Mouse (Mus musculus) hindbrain, embryonic 12.5 days (tissue): ENCODE data around the gene Gm867. TPM values are rescaled to one million over a fixed set of nuclear protein-coding genes. Genes with fewer than 3 reads are reported as not detected.

Experiments
- ATAC-seq: fragments of 200-750 bp; cut with Nextera tagmentation; 2 replicates; pipeline ENCODE4 v1.8.0; 2017; ENCODE audit warnings: moderate TSS enrichment; ENCODE audit not compliant: low FRiP score
- H3K27ac ChIP-seq: fragments of 300-500 bp; sonication (generic); 2 replicates; pipeline ENCODE4 v1.5.1; 2016; ENCODE audit warnings: mild to moderate bottlenecking
- H3K27me3 ChIP-seq: fragments of 300-500 bp; sonication (generic); 2 replicates; pipeline ENCODE4 v1.6.1; 2016; ENCODE audit warnings: mild to moderate bottlenecking
- H3K36me3 ChIP-seq: fragments of 300-500 bp; sonication (generic); 2 replicates; pipeline ENCODE4 v1.6.1; 2016; ENCODE audit warnings: mild to moderate bottlenecking
- H3K4me1 ChIP-seq: fragments of 300-500 bp; sonication (generic); 2 replicates; pipeline ENCODE4 v1.6.1; 2016
- H3K4me2 ChIP-seq: fragments of 300-500 bp; sonication (generic); replicated peaks from 2 replicates; pipeline ENCODE4 v1.6.1; 2016; ENCODE audit warnings: mild to moderate bottlenecking
- H3K4me3 ChIP-seq: fragments of 300-500 bp; sonication (generic); 2 replicates; pipeline ENCODE4 v1.5.1; 2016; ENCODE audit warnings: mild to moderate bottlenecking
- H3K9ac ChIP-seq: fragments of 300-500 bp; sonication (generic); 2 replicates; pipeline ENCODE4 v1.6.1; 2016; ENCODE audit warnings: mild to moderate bottlenecking, moderate library complexity
- H3K9me3 ChIP-seq: fragments of 300-500 bp; sonication (generic); replicated peaks from 2 replicates; pipeline ENCODE4 v1.6.1; 2016; ENCODE audit warnings: mild to moderate bottlenecking
- WGBS: fragments of 180-500 bp; shearing (Covaris S2); methylation state at CpG from one replicate; pipeline ENCODE4 v1.1.7; 2016; 5-methylcytosine and 5-hydroxymethylcytosine counted together
- polyA plus RNA-seq: library from polyadenylated mRNA; unstranded; fragments of >200 nt; fragmentation: Nextera tagmentation; extraction: Ambion mirVana; gene quantifications from 2 replicates; pipeline ENCODE4 v1.2.1, GENCODE M21; 2016

Gene Gm867
- polyA plus RNA-seq, 1 experiment from 2014 or later: 1.5 TPM

- Histone ChIP-seq H3K36me3 (no peaks in the 10 kb centered on the region), H3K27ac (peak overlapping the region; percentile 57), H3K4me1 (peaks cover 47% of the 10 kb centered on the region), H3K9ac (peak overlapping the region; percentile 84), H3K27me3 (peaks cover 63% of the 10 kb centered on the region), H3K4me2 (peak overlapping the region; percentile 98), H3K4me3 (peak overlapping the region; percentile 57), H3K9me3 (no peaks in the 10 kb centered on the region)
- ATAC-seq: peak; percentile 50
- under 1% methylated on average over 44 of the region's 44 CpGs for WGBS
Measured at GRCm38 (mm10) chr10:75932081-75932678, 8.3 kb downstream of the Gm867 start.

GRCm38 (mm10) chr10:75931311-75931710 is 9.2 kb downstream of the Gm867 start:
- Histone ChIP-seq H3K9ac (peak overlapping the region; percentile 84), H3K36me3 (peaks cover 2% of the 10 kb centered on the region; the same call in 1 of the 2 replicates), H3K27ac (no peak overlapping the region), H3K27me3 (peaks cover 55% of the 10 kb centered on the region), H3K4me1 (peaks cover 46% of the 10 kb centered on the region), H3K4me3 (peak overlapping the region; percentile 57), H3K4me2 (peak overlapping the region; percentile 98), H3K9me3 (no peaks in the 10 kb centered on the region)
- 27% methylated on average over 7 of the region's 7 CpGs for WGBS
- no peak for ATAC-seq

GRCm38 (mm10) chr10:75930304-75930703 is 10.2 kb downstream of the Gm867 start:
- H3K4me3 ChIP-seq: no peak overlapping the region
- peak overlapping the region; percentile 98 for H3K4me2 ChIP-seq
- no peak overlapping the region for H3K9ac ChIP-seq
- H3K9me3 ChIP-seq: no peaks in the 10 kb centered on the region
- H3K36me3 ChIP-seq: peaks cover 11% of the 10 kb centered on the region; the same call in 1 of the 2 replicates
- peaks cover 38% of the 10 kb centered on the region for H3K4me1 ChIP-seq
- peaks cover 46% of the 10 kb centered on the region for H3K27me3 ChIP-seq
- H3K27ac ChIP-seq: no peak overlapping the region
- WGBS: 21% methylated on average over 6 of the region's 6 CpGs
- no peak for ATAC-seq

GRCm38 (mm10) chr10:75926396-75926795 is 14.1 kb downstream of the Gm867 start:
- no peaks in the 10 kb centered on the region for H3K9me3 ChIP-seq
- ATAC-seq: no peak
- peaks cover 32% of the 10 kb centered on the region for H3K4me1 ChIP-seq
- H3K9ac ChIP-seq: no peak overlapping the region
- no peak overlapping the region for H3K4me2 ChIP-seq
- no peak overlapping the region for H3K27ac ChIP-seq
- H3K27me3 ChIP-seq: peaks cover 13% of the 10 kb centered on the region
- H3K36me3 ChIP-seq: peaks cover 16% of the 10 kb centered on the region; the same call in 1 of the 2 replicates
- H3K4me3 ChIP-seq: no peak overlapping the region
- 74% methylated on average over 13 of the region's 13 CpGs for WGBS

GRCm38 (mm10) chr10:75924324-75924723 is 16.1 kb downstream of the Gm867 start:
- Histone ChIP-seq H3K4me3 (no peak overlapping the region), H3K9me3 (no peaks in the 10 kb centered on the region), H3K27ac (no peak overlapping the region), H3K4me2 (no peak overlapping the region), H3K27me3 (no peaks in the 10 kb centered on the region), H3K9ac (no peak overlapping the region), H3K4me1 (peaks cover 26% of the 10 kb centered on the region), H3K36me3 (peaks cover 16% of the 10 kb centered on the region; the same call in 1 of the 2 replicates)
- 54% methylated on average over 2 of the region's 2 CpGs for WGBS
- no peak for ATAC-seq

- ATAC-seq: peak; percentile 44
- Histone ChIP-seq H3K27ac (peak overlapping the region; percentile 98), H3K36me3 (peaks cover 19% of the 10 kb centered on the region), H3K4me2 (peak overlapping the region; percentile 78), H3K27me3 (no peaks in the 10 kb centered on the region), H3K4me1 (peaks cover 41% of the 10 kb centered on the region), H3K9me3 (no peaks in the 10 kb centered on the region), H3K9ac (peak overlapping the region; percentile 90), H3K4me3 (peak overlapping the region; percentile 73)
- WGBS: 5% methylated on average over 22 of the region's 22 CpGs
Measured at GRCm38 (mm10) chr10:75921726-75922560, 18.5 kb downstream of the Gm867 start.

- Histone ChIP-seq H3K4me3 (peak within 1 kb of the TSS; percentile 73), H3K4me1 (peaks cover 41% of the 10 kb centered on the region), H3K9ac (peak within 1 kb of the TSS; percentile 90), H3K27me3 (no peaks in the 10 kb centered on the region), H3K9me3 (no peaks in the 10 kb centered on the region), H3K36me3 (peaks cover 19% of the 10 kb centered on the region), H3K4me2 (peak within 1 kb of the TSS; percentile 78), H3K27ac (peak within 1 kb of the TSS; percentile 98)
- 0% methylated on average over 75 of the region's 76 CpGs for WGBS
- ATAC-seq: peak; percentile 90
Measured at GRCm38 (mm10) chr10:75921026-75921725, 19.3 kb downstream of the Gm867 start, which contains the start of gene Smarcb1. Smarcb1 (minus strand) TSS chr10:75921617.

- Histone ChIP-seq H3K4me3 (no peak overlapping the region), H3K9me3 (no peaks in the 10 kb centered on the region), H3K4me2 (peak overlapping the region; percentile 78), H3K36me3 (peaks cover 30% of the 10 kb centered on the region), H3K4me1 (peaks cover 43% of the 10 kb centered on the region), H3K27ac (peak overlapping the region; percentile 66), H3K27me3 (no peaks in the 10 kb centered on the region), H3K9ac (no peak overlapping the region)
- 84% methylated on average over 5 of the region's 5 CpGs for WGBS
- no peak for ATAC-seq
Measured at GRCm38 (mm10) chr10:75919026-75919425, 21.4 kb downstream of the Gm867 start.

- WGBS: 70% methylated on average over 8 of the region's 8 CpGs
- no peak overlapping the region for H3K9ac ChIP-seq
- no peak overlapping the region for H3K4me3 ChIP-seq
- H3K4me2 ChIP-seq: no peak overlapping the region
- H3K36me3 ChIP-seq: peaks cover 40% of the 10 kb centered on the region
- peaks cover 29% of the 10 kb centered on the region for H3K4me1 ChIP-seq
- H3K9me3 ChIP-seq: no peaks in the 10 kb centered on the region
- ATAC-seq: no peak
- no peaks in the 10 kb centered on the region for H3K27me3 ChIP-seq
- H3K27ac ChIP-seq: no peak overlapping the region
Measured at GRCm38 (mm10) chr10:75916840-75917239, 23.6 kb downstream of the Gm867 start.

- Histone ChIP-seq H3K4me2 (no peak overlapping the region), H3K9ac (no peak overlapping the region), H3K36me3 (peaks cover 53% of the 10 kb centered on the region), H3K27me3 (no peaks in the 10 kb centered on the region), H3K4me3 (no peak overlapping the region), H3K27ac (no peak overlapping the region), H3K4me1 (peaks cover 28% of the 10 kb centered on the region), H3K9me3 (no peaks in the 10 kb centered on the region)
- 84% methylated on average over 7 of the region's 7 CpGs for WGBS
- no peak for ATAC-seq
Measured at GRCm38 (mm10) chr10:75915557-75915956, 24.9 kb downstream of the Gm867 start.

- Histone ChIP-seq H3K27me3 (no peaks in the 10 kb centered on the region), H3K4me2 (no peak overlapping the region), H3K4me3 (no peak overlapping the region), H3K9me3 (no peaks in the 10 kb centered on the region), H3K27ac (no peak overlapping the region), H3K4me1 (peaks cover 5% of the 10 kb centered on the region), H3K9ac (no peak overlapping the region), H3K36me3 (peaks cover 69% of the 10 kb centered on the region)
- ATAC-seq: no peak
- 66% methylated on average over 6 of the region's 6 CpGs for WGBS
Measured at GRCm38 (mm10) chr10:75913013-75913589, 27.4 kb downstream of the Gm867 start.

GRCm38 (mm10) chr10:75910698-75911097 is 29.8 kb downstream of the Gm867 start:
- no peak for ATAC-seq
- Histone ChIP-seq H3K4me3 (no peak overlapping the region), H3K27me3 (no peaks in the 10 kb centered on the region), H3K27ac (no peak overlapping the region), H3K36me3 (peaks cover 84% of the 10 kb centered on the region), H3K4me2 (no peak overlapping the region), H3K9me3 (no peaks in the 10 kb centered on the region), H3K9ac (no peak overlapping the region), H3K4me1 (0 out of 2 replicates have a peak, but pooled peaks cover under 1% of the 10 kb centered on the region)
- WGBS: 89% methylated on average over 2 of the region's 2 CpGs
